Mouse (Mus musculus): Measurements from ENCODE around the gene Insig1. TPM values are rescaled to one million over a fixed set of nuclear protein-coding genes. Genes with fewer than 3 reads are reported as not detected.

The Insig1 gene
- polyA plus RNA-seq (2015; fragmentation: Nextera tagmentation; extraction: Ambion mirVana), result 44.9 and 48.5 TPM in 2 replicates

DNA sequence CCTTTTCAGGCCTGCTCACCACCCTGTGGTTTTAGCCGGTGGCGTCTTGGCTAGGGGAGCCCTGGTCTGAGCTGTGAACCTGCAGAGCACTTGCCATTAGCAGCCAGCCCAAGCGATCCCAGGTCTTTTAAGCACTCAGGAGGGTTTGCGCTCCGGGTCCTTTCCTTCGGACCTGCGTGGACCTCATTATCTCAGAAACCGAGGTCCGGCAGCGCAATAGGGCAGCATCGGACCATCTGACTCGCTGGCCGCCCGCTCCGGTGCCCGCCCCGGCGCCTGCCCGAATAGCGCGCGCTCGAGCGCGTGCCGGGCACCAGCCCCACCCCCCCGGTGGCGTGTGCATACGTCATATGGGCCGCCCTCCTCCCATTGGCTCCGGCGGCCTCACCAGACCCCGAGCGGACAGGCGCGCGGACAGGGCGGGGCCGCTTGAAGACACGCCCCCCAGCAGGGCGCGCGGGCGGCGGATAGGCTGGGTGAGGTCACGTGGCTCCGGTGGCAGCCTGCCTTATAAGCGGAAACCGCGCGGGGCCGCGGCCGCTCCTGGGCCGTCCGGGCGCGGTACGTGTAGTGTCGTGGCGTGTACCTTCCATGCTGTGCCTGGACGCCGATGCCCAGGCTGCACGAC lies at the start of gene Insig1:
TSS of gene Insig1 (plus strand) at position 536 of the 628 bp plus-strand sequence.
- Histone ChIP-seq H3K27ac (replicated peaks) (peak within 1 kb of the TSS; percentile 93), H3K9me3 (replicated peaks) (no peaks in the 10 kb centered on the region), H3K9ac (peak within 1 kb of the TSS; percentile 67), H3K4me3 (replicated peaks) (peak within 1 kb of the TSS; percentile 80), H3K36me3 (peaks cover 24% of the 10 kb centered on the region), H3K27me3 (no peaks in the 10 kb centered on the region), H3K4me2 (replicated peaks) (peak within 1 kb of the TSS; percentile 76), H3K4me1 (peaks cover 26% of the 10 kb centered on the region)
- 0% methylated on average over 64 of the region's 64 CpGs for WGBS
- ATAC-seq (ENCODE audit: insufficient number of reproducible peaks, low FRiP score, low TSS enrichment, low read depth), result peak; percentile 97

DNA sequence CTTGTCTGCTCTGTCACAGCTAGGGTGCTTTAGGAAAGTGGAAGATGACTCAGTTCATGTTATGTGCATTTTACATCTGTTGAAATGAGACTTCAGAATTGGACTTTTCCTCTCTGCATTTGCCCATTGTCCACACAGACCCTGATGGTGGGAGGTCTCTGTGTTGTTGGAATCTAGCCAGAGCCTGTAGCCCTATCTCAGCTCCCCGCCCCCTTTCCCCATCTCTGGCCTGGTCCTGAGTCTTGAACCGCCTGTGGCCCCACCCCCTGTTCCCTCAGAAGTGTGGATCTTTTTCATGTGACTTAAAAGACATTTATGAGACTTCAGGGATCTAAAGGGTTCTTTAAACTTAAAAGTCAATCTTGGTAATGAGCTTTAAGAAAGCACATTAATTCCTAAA lies 47.7 kb upstream of the Insig1 start:
- Histone ChIP-seq H3K9me3 (replicated peaks) (no peaks in the 10 kb centered on the region), H3K27me3 (no peaks in the 10 kb centered on the region), H3K4me3 (replicated peaks) (no peak overlapping the region), H3K9ac (no peak overlapping the region), H3K4me1 (no peaks in the 10 kb centered on the region), H3K27ac (replicated peaks) (no peak overlapping the region), H3K4me2 (replicated peaks) (no peak overlapping the region), H3K36me3 (no peaks in the 10 kb centered on the region)
- WGBS, result 46% methylated on average over 2 of the region's 2 CpGs
- no peak for ATAC-seq (ENCODE audit: insufficient number of reproducible peaks, low FRiP score, low TSS enrichment, low read depth)

DNA sequence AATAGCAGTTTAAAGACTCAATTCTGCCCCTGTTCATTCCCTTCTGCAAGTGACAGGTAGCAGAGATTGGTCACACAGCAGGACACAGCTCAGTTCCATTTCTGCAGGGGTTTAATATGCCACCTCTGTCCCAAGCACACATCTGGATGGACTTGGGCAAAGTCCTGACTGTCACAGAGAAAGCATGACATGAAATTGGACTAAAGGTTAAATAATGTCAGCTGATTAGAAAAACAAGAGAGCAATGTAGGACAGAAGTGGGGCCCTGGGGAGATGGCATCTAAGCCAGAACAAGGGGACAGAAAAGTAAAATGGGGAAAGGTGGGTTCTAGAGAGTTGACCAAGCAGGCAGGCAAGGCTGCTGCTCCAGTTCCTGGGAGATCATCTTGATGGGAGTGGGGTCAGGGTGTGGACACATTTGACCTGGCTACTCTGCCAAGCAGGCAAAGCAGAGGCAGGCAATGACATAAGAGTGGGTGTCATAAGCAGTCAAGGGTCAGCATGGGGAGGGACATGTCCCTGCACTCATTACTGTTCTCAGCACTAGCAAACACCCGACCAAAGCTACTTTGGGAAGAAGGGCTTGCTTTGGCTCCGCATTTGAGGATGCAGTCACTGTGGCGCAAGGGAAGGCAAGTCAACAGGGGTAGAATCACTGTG lies 39.5 kb upstream of the Insig1 start:
- Histone ChIP-seq H3K27me3 (no peaks in the 10 kb centered on the region), H3K9me3 (replicated peaks) (no peaks in the 10 kb centered on the region), H3K27ac (replicated peaks) (no peak overlapping the region), H3K4me2 (replicated peaks) (no peak overlapping the region), H3K36me3 (no peaks in the 10 kb centered on the region), H3K4me1 (peaks cover under 1% of the 10 kb centered on the region; the same call in 1 of the 2 replicates), H3K4me3 (replicated peaks) (no peak overlapping the region), H3K9ac (no peak overlapping the region)
- WGBS, result 79% methylated on average over 3 of the region's 3 CpGs
- ATAC-seq (ENCODE audit: insufficient number of reproducible peaks, low FRiP score, low TSS enrichment, low read depth), result no peak

DNA sequence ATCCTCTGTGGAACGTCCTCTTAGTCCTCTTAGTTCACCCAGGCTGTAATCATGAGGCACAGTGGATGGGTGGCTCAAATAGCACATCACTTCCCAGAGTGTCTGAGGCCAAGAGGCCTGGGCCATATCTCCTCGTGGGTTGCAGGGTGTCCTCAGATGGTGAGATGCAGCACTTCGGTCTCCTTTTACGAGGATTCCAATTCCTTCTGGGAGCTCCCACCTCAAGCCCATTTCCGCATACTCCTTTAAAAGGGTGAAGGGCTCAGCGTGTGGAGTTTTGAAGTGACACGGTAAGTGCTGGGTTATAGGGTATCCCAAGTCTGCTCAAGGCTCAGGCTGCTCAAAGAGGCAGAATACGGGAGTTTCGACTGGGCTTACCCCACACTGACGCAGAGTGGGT lies 38.3 kb upstream of the Insig1 start:
- no peak for ATAC-seq (ENCODE audit: insufficient number of reproducible peaks, low FRiP score, low TSS enrichment, low read depth)
- Histone ChIP-seq H3K9ac (no peak overlapping the region), H3K4me1 (peaks cover 12% of the 10 kb centered on the region), H3K36me3 (no peaks in the 10 kb centered on the region), H3K27me3 (no peaks in the 10 kb centered on the region), H3K4me2 (replicated peaks) (no peak overlapping the region), H3K9me3 (replicated peaks) (no peaks in the 10 kb centered on the region), H3K4me3 (replicated peaks) (no peak overlapping the region), H3K27ac (replicated peaks) (no peak overlapping the region)
- WGBS, result 86% methylated on average over 10 of the region's 10 CpGs

DNA sequence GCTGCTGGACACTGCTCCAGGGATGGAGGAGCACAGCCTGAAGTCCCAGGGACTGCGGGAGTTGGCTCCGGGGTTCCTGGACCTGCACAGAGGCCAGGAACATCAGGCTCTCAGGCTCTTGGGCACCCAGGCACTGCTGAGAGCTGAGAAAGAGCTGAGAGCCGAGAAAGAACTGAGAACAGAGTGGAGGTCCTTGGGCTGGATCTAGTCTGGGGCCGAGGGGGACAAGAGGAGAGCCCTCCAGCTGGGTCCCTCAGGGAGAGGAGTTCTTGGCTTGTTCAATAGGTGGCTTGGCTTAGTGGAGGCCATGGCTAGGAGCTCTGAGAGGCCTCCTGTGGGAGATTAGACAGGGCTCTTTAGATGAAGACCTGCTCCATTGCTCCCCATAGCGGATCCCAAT lies 37.9 kb upstream of the Insig1 start:
- Histone ChIP-seq H3K36me3 (no peaks in the 10 kb centered on the region), H3K4me2 (replicated peaks) (no peak overlapping the region), H3K4me3 (replicated peaks) (no peak overlapping the region), H3K27ac (replicated peaks) (no peak overlapping the region), H3K27me3 (no peaks in the 10 kb centered on the region), H3K9me3 (replicated peaks) (no peaks in the 10 kb centered on the region), H3K9ac (no peak overlapping the region), H3K4me1 (peaks cover 16% of the 10 kb centered on the region)
- ATAC-seq (ENCODE audit: insufficient number of reproducible peaks, low FRiP score, low TSS enrichment, low read depth), result no peak
- 82% methylated on average over 5 of the region's 5 CpGs for WGBS

DNA sequence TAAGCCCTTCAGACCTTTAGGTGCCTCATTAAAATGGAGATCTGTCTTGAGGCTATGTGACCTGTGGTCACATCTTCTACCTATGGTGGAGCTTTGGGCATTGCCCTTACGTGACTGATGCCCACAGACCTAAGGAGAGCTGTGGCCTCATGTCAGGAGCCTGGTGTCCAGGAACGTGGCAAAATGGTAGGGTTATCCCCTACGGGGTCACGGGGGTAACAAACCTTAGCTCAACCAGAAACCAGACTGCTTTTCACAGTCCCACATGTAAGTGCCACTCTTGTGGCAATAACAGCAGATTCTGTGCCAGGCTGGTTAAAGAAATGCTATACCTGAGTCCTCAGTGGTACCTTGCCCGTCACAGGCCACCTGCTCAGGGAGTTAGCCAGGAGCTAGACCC lies 37.3 kb upstream of the Insig1 start:
- no peak overlapping the region for H3K27ac ChIP-seq (replicated peaks)
- peaks cover 18% of the 10 kb centered on the region for H3K4me1 ChIP-seq
- 84% methylated on average over 5 of the region's 5 CpGs for WGBS
- H3K27me3 ChIP-seq, result no peaks in the 10 kb centered on the region
- H3K9me3 ChIP-seq (replicated peaks), result no peaks in the 10 kb centered on the region
- H3K36me3 ChIP-seq, result no peaks in the 10 kb centered on the region
- H3K4me2 ChIP-seq (replicated peaks), result no peak overlapping the region
- H3K4me3 ChIP-seq (replicated peaks), result no peak overlapping the region
- ATAC-seq (ENCODE audit: insufficient number of reproducible peaks, low FRiP score, low TSS enrichment, low read depth), result no peak
- no peak overlapping the region for H3K9ac ChIP-seq

DNA sequence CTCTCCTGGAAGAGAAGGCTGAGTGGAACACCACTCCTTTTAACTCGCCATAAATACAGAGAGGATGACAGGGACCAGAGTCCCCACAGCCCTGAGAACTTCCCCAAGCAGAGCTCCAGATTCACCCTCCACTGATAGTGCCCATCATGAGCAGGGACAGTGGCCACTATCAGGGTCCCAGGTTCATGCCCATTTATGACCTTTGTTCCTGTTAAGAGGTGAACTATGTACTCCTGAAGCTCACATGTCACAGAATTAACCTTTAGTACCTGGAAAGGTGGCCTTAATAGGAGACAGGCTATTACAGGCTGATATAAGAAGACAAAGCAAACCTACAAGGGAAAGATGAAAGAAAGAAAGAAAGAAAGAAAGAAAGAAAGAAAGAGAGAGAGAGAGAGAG lies 35.2 kb upstream of the Insig1 start:
- Histone ChIP-seq H3K36me3 (no peaks in the 10 kb centered on the region), H3K4me1 (peaks cover 18% of the 10 kb centered on the region), H3K9ac (no peak overlapping the region), H3K4me3 (replicated peaks) (no peak overlapping the region), H3K4me2 (replicated peaks) (no peak overlapping the region), H3K27ac (replicated peaks) (no peak overlapping the region), H3K9me3 (replicated peaks) (no peaks in the 10 kb centered on the region), H3K27me3 (no peaks in the 10 kb centered on the region)
- WGBS, result 55% methylated on average over 1 of the region's 1 CpGs
- ATAC-seq (ENCODE audit: insufficient number of reproducible peaks, low FRiP score, low TSS enrichment, low read depth), result no peak

DNA sequence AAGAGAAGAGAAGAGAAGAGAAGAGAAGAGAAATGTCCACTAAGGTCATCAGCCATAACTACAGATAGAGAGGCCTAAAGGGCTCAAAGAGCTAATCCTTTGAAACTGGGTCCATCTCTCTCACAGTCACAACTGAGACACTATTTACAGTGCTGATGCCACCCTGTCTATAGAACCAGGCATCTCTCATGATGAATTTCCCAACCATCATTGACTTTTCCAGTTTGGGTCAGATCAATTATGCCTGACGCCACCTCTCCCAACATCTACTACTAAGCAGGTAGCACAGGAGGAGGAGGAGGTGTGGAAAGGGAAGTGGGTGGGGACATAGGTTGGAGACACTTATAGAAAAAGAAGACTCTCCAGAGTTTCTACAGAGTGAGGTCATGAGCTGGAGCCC lies 34.6 kb upstream of the Insig1 start:
- WGBS, result 76% methylated on average over 1 of the region's 1 CpGs
- Histone ChIP-seq H3K4me1 (peaks cover 18% of the 10 kb centered on the region), H3K9me3 (replicated peaks) (no peaks in the 10 kb centered on the region), H3K9ac (no peak overlapping the region), H3K27ac (replicated peaks) (0 out of 2 replicates have a peak overlapping the region, but pooled peaks have one; percentile 24), H3K4me2 (replicated peaks) (no peak overlapping the region), H3K36me3 (no peaks in the 10 kb centered on the region), H3K27me3 (no peaks in the 10 kb centered on the region), H3K4me3 (replicated peaks) (no peak overlapping the region)
- no peak for ATAC-seq (ENCODE audit: insufficient number of reproducible peaks, low FRiP score, low TSS enrichment, low read depth)

DNA sequence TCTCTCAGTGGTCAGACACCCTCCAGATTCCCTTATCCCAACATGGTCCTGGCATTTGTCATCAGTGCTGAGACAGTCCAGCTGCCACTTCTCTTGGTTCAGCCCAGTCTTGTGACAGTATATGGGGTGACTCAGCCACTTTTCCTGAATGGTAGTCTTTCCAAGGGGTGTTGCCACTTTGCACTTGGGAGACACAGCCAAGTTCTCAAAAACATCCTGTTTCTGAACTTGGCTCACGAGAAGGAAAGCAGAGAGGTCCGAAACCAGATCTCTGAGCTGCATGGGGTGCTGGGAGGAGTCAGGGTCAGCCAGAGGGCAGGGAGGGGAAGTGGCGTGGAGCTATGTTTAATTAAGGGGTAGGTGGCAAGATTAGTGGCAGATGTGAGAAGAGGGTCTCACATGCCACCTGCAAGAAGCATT lies 34.0 kb upstream of the Insig1 start:
- Histone ChIP-seq H3K27me3 (no peaks in the 10 kb centered on the region), H3K4me1 (peaks cover 18% of the 10 kb centered on the region), H3K4me3 (replicated peaks) (no peak overlapping the region), H3K4me2 (replicated peaks) (no peak overlapping the region), H3K9me3 (replicated peaks) (no peaks in the 10 kb centered on the region), H3K27ac (replicated peaks) (0 out of 2 replicates have a peak overlapping the region, but pooled peaks have one; percentile 24), H3K36me3 (no peaks in the 10 kb centered on the region), H3K9ac (no peak overlapping the region)
- WGBS, result 5% methylated on average over 3 of the region's 3 CpGs
- ATAC-seq (ENCODE audit: insufficient number of reproducible peaks, low FRiP score, low TSS enrichment, low read depth), result no peak

DNA sequence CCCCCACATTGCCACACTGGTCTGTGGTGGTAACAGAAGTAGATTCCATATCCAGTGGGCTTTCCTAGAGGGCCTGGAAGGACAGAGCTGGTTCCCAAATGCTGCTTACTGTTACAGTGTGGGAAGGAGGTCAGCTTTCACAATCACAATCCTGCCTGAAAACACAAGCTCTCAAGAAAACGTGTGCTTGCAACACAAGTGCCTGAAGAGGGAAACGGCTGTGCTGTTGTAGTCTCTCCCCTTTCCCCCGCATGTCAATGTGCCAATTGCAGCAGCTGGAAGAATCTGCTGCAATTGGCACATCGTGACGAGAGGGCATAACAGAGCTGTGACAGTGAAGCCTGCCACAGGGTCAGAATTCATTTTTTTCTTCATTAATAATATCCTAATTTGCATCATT lies 33.5 kb upstream of the Insig1 start:
- no peak overlapping the region for H3K4me3 ChIP-seq (replicated peaks)
- 0 out of 2 replicates have a peak overlapping the region, but pooled peaks have one; percentile 4 for H3K27ac ChIP-seq (replicated peaks)
- H3K9ac ChIP-seq, result no peak overlapping the region
- H3K4me1 ChIP-seq, result peaks cover 18% of the 10 kb centered on the region
- no peak for ATAC-seq (ENCODE audit: insufficient number of reproducible peaks, low FRiP score, low TSS enrichment, low read depth)
- H3K36me3 ChIP-seq, result no peaks in the 10 kb centered on the region
- H3K4me2 ChIP-seq (replicated peaks), result no peak overlapping the region
- no peaks in the 10 kb centered on the region for H3K27me3 ChIP-seq
- 34% methylated on average over 5 of the region's 5 CpGs for WGBS
- no peaks in the 10 kb centered on the region for H3K9me3 ChIP-seq (replicated peaks)

DNA sequence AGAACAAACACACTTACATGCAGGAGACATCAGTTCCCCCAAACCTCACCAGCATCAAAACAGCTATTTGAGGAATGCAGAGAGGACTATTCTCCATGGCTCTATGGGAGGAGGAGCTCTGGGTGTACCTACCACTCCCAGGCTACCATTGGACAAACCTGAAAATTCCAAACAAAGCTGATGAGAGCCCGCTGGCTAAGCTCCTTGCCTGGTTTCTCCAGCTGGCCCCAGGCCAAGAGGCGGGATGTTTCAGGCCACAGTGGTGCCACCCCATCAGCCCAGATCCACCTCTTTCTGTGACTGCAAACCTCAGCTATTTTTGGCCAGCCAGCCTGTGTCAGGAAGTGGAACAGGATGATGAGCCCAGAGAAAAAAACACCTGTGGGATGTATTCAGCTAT lies 33.0 kb upstream of the Insig1 start:
- Histone ChIP-seq H3K4me2 (replicated peaks) (no peak overlapping the region), H3K27me3 (no peaks in the 10 kb centered on the region), H3K36me3 (no peaks in the 10 kb centered on the region), H3K27ac (replicated peaks) (no peak overlapping the region), H3K4me3 (replicated peaks) (no peak overlapping the region), H3K4me1 (peaks cover 18% of the 10 kb centered on the region), H3K9ac (no peak overlapping the region), H3K9me3 (replicated peaks) (no peaks in the 10 kb centered on the region)
- WGBS, result 17% methylated on average over 2 of the region's 2 CpGs
- ATAC-seq (ENCODE audit: insufficient number of reproducible peaks, low FRiP score, low TSS enrichment, low read depth), result peak; percentile 64

Measured in embryonic facial prominence, embryonic 15.5 days (tissue).